Mouse (Mus musculus) myocyte (in vitro differentiated cells): Measurements from ENCODE around the gene 2310033P09Rik.

Experiments
- CEBPB ChIP-seq: IDR thresholded peaks from 2 replicates; pipeline ENCODE4 v1.6.1; 2011; ENCODE audit warnings: mild to moderate bottlenecking, moderate library complexity; ENCODE audit not compliant: poor library complexity, insufficient read depth, severe bottlenecking
- MAX ChIP-seq: IDR thresholded peaks from one replicate; pipeline ENCODE4 v1.6.1; 2011; ENCODE audit warnings: low read depth, mild to moderate bottlenecking, control low read depth
- MYOD1 ChIP-seq, 3 experiments: IDR thresholded peaks; one replicate each; pipeline ENCODE4 v1.6.1; 2011; ENCODE audit warnings: control low read depth in 2 of 3, low read depth in 2 of 3, mild to moderate bottlenecking in 2 of 3, moderate library complexity in 1 of 3; ENCODE audit not compliant: insufficient read length in 2 of 3, control insufficient read depth in 1 of 3
- MYOG ChIP-seq, 3 experiments: IDR thresholded peaks; one replicate each; pipeline ENCODE4 v1.6.1; 2011; ENCODE audit warnings: control low read depth in 2 of 3, low read depth in 2 of 3, mild to moderate bottlenecking in 2 of 3; ENCODE audit not compliant: insufficient read length in 2 of 3, control insufficient read depth in 1 of 3, insufficient read depth in 1 of 3
- POLR2A ChIP-seq: IDR thresholded peaks from one replicate; pipeline ENCODE4 v1.6.1; 2011; ENCODE audit warnings: low read depth, mild to moderate bottlenecking, control low read depth, moderate library complexity; ENCODE audit not compliant: insufficient read length
- POLR2AphosphoS2 ChIP-seq: IDR thresholded peaks from one replicate; pipeline ENCODE4 v1.6.1; 2011; ENCODE audit warnings: low read depth, control low read depth; ENCODE audit not compliant: insufficient read length
- REST ChIP-seq: IDR thresholded peaks from one replicate; pipeline ENCODE4 v1.6.1; 2011; ENCODE audit warnings: mild to moderate bottlenecking, control low read depth, moderate library complexity; ENCODE audit not compliant: insufficient read depth, insufficient read length
- TCF12 ChIP-seq: IDR thresholded peaks from one replicate; pipeline ENCODE4 v1.6.1; 2011; ENCODE audit warnings: mild to moderate bottlenecking, control low read depth; ENCODE audit not compliant: poor library complexity, insufficient read depth, severe bottlenecking
- USF1 ChIP-seq: IDR thresholded peaks from one replicate; pipeline ENCODE4 v1.6.1; 2011; ENCODE audit warnings: low read depth, mild to moderate bottlenecking, control low read depth, moderate library complexity

GRCm38 (mm10) chr11:59225167-59225566 lies 17.0 kb downstream of the 2310033P09Rik start:
- TF ChIP-seq TCF12, result no peak
- no peak for TF ChIP-seq POLR2AphosphoS2
- TF ChIP-seq POLR2A, result no peak
- TF ChIP-seq USF1, result no peak
- TF ChIP-seq CEBPB, result no peak
- no peak for TF ChIP-seq MYOG (IDR thresholded peaks at IDR 0.05; ENCODE audit: control insufficient read depth in 1 of 3, insufficient read depth in 1 of 3, insufficient read length in 2 of 3, low read depth in 2 of 3)
- no peak for TF ChIP-seq REST
- TF ChIP-seq MYOD1 (IDR thresholded peaks at IDR 0.05; ENCODE audit: control insufficient read depth in 1 of 3, insufficient read length in 2 of 3, low read depth in 2 of 3), result no peak
- TF ChIP-seq MAX, result no peak
